Mouse (Mus musculus): ENCODE results near the gene Trappc13. TPM values are rescaled to one million over a fixed set of nuclear protein-coding genes. Genes with fewer than 3 reads are reported as not detected.

Trappc13 gene
- polyA plus RNA-seq, 1 experiment from 2014 or later, result 66.3 TPM

Other genes with a start within 250 kb of the Trappc13 start
- 41.9 and 44.8 TPM in 2 replicates for gene Nln, start 68.9 kb downstream of the Trappc13 start, polyA plus RNA-seq (2015; fragmentation: Nextera tagmentation; extraction: Ambion mirVana)
- gene Sgtb, start 68.7 kb downstream of the Trappc13 start, polyA plus RNA-seq (2015; fragmentation: Nextera tagmentation; extraction: Ambion mirVana), result 32.7 and 34.7 TPM in 2 replicates
- 33.6 and 34.2 TPM in 2 replicates for gene Trim23, start 328 bp upstream of the Trappc13 start, polyA plus RNA-seq (2015; fragmentation: Nextera tagmentation; extraction: Ambion mirVana)
- gene Cenpk, start 50.1 kb upstream of the Trappc13 start, polyA plus RNA-seq (2015; fragmentation: Nextera tagmentation; extraction: Ambion mirVana), result 16.6 and 18.6 TPM in 2 replicates
- gene Ppwd1, start 50.4 kb upstream of the Trappc13 start, polyA plus RNA-seq (2015; fragmentation: Nextera tagmentation; extraction: Ambion mirVana), result 9.0 and 9.6 TPM in 2 replicates
- gene Adamts6, start 109.4 kb upstream of the Trappc13 start, polyA plus RNA-seq (2015; fragmentation: Nextera tagmentation; extraction: Ambion mirVana), result 1.6 and 1.8 TPM in 2 replicates

Measured in hindbrain, embryonic 13.5 days (tissue).